In genomic region chr13:54447496-54448224, GRCm38 (mm10) we compare ENCODE assay signal across 9 mouse cellular contexts. TPM values are rescaled to one million over a fixed set of nuclear protein-coding genes. Genes with fewer than 3 reads are reported as not detected.
A peak's percentile ranks its signal among the peaks of the same experiment; 100 is the strongest.
DNase-seq lines count a peak whose midpoint lies in the region; ATAC-seq and TF ChIP-seq lines count a peak whose summit lies in the region.
"Had no signal": no experiment of that assay in that cellular context is flagged by ENCODE, and none has a peak within 500 bp of the region (broad histone marks: within the 10 kb centered on the region; RNA-seq: fewer than 3 reads in every experiment).

No protein-coding gene starts in this region.

- no peak for DNase-seq in heart, adult 8-10 months (ENCODE audit: low spot score)
- peak; percentile 89 for DNase-seq in brain, embryonic 14.5 days (ENCODE audit: low read depth)
- peak; percentile 57 to 74 for DNase-seq in kidney, postnatal 4 days
- DNase-seq in lung, postnatal 4 days = peak; percentile 50 to 59
- DNase-seq in adipocyte (ENCODE audit: low spot score) = no peak

- H3K4me3 ChIP-seq in heart, embryonic 14.5 days (ENCODE audit: control insufficient read depth in 1 of 2, insufficient read depth in 1 of 2, low read depth in 1 of 2, low read length in 2 of 2) = 0 out of 4 replicates have a peak overlapping the region, but pooled peaks of 1 of the 2 experiments have one; percentile 13
- no peak overlapping the region for H3K4me3 ChIP-seq in stomach, embryonic 14.5 days (ENCODE audit: low read depth, low read length)
- H3K4me3 ChIP-seq: limb, embryonic 15.5 days had no signal

- ATAC-seq in heart, embryonic 14.5 days (ENCODE audit: insufficient number of reproducible peaks, insufficient read depth, low FRiP score, low read depth) = no peak
- peak; percentile 55; the same call in 1 of the 2 replicates for ATAC-seq in granulocyte monocyte progenitor cell, adult 5-6 weeks (replicated peaks; ENCODE audit: poor library complexity, severe bottlenecking)
- ATAC-seq in stomach, embryonic 14.5 days (ENCODE audit: insufficient number of reproducible peaks, insufficient read depth, low FRiP score, low read depth) = peak; percentile 57; the same call in 1 of the 2 replicates

- H3K9ac ChIP-seq in heart, embryonic 14.5 days (ENCODE audit: low read length) = no peak overlapping the region
- H3K9ac ChIP-seq in stomach, embryonic 14.5 days (replicated peaks; ENCODE audit: low read depth, low read length) = no peak overlapping the region
- H3K9ac ChIP-seq: limb, embryonic 15.5 days had no signal

- no peak overlapping the region for H3K27ac ChIP-seq in heart, embryonic 14.5 days (replicated peaks in 1 of 2; ENCODE audit: control insufficient read depth in 1 of 2, insufficient read depth in 1 of 2, low read depth in 2 of 2, low read length in 2 of 2)
- 0 out of 2 replicates have a peak overlapping the region, but pooled peaks have one; percentile 21 for H3K27ac ChIP-seq in stomach, embryonic 14.5 days (ENCODE audit: low read length)
- H3K27ac ChIP-seq: limb, embryonic 15.5 days had no signal

- TF ChIP-seq CTCF in brain, embryonic 14.5 days (IDR thresholded peaks at IDR 0.05; ENCODE audit: borderline replicate concordance, extremely low read depth, insufficient read depth, insufficient read length) = peak; percentile 67; the same call in 1 of the 2 replicates

- H3K36me3 ChIP-seq in heart, embryonic 14.5 days (ENCODE audit: control insufficient read depth, insufficient read depth, low read length) = no peaks in the 10 kb centered on the region
- H3K36me3 ChIP-seq in stomach, embryonic 14.5 days (ENCODE audit: control insufficient read depth, insufficient read depth, low read length) = no peaks in the 10 kb centered on the region
- H3K36me3 ChIP-seq: limb, embryonic 15.5 days had no signal

- WGBS in heart, embryonic 14.5 days = 2% methylated on average over 14 of the region's 15 CpGs
- WGBS in stomach, embryonic 14.5 days = under 1% methylated on average over 15 of the region's 15 CpGs

- no peaks in the 10 kb centered on the region for H3K27me3 ChIP-seq in heart, embryonic 14.5 days (ENCODE audit: control insufficient read depth, insufficient read depth, low read length)
- H3K27me3 ChIP-seq in stomach, embryonic 14.5 days (ENCODE audit: control insufficient read depth, insufficient read depth, low read length) = no peaks in the 10 kb centered on the region

- H3K4me1 ChIP-seq in heart, embryonic 14.5 days (ENCODE audit: control insufficient read depth in 2 of 2, insufficient read depth in 2 of 2, low read length in 2 of 2) = peaks cover 2 to 7% of the 10 kb centered on the region in 2 experiments; a peak in 2 of 4 replicates
- H3K4me1 ChIP-seq in stomach, embryonic 14.5 days (ENCODE audit: control insufficient read depth, insufficient read depth, low read length) = peaks cover 13% of the 10 kb centered on the region; the same call in 1 of the 2 replicates

- no peaks in the 10 kb centered on the region for H3K9me3 ChIP-seq in heart, embryonic 14.5 days (ENCODE audit: control insufficient read depth, low read length)
- no peaks in the 10 kb centered on the region for H3K9me3 ChIP-seq in stomach, embryonic 14.5 days (ENCODE audit: control insufficient read depth, low read depth, low read length)
- H3K9me3 ChIP-seq: limb, embryonic 15.5 days had no signal

- TF ChIP-seq POLR2A in brain, embryonic 14.5 days (IDR thresholded peaks at IDR 0.05; ENCODE audit: borderline replicate concordance, extremely low read depth, insufficient read depth, insufficient read length, poor library complexity, severe bottlenecking) = no peak

- peak overlapping the region; percentile 36; the same call in 1 of the 2 replicates for H3K4me2 ChIP-seq in heart, embryonic 14.5 days (ENCODE audit: low read length)
- peak overlapping the region; percentile 31 for H3K4me2 ChIP-seq in stomach, embryonic 14.5 days (replicated peaks; ENCODE audit: low read depth, low read length)

RNA-seq across cellular contexts. Expression of gene Thoc3, which starts 21.0 kb away (rescaled TPM):
- 88.2 and 92.7 TPM in 2 replicates for polyA plus RNA-seq in heart, embryonic 14.5 days (2014; fragmentation: Nextera tagmentation; extraction: Ambion mirVana)
- 10 to 100 TPM; 20.5 to 23.3 (median 21.1) TPM for total RNA-seq in heart, adult 8-10 months (2022)
- 42.2 and 47.8 TPM in 2 replicates for polyA plus RNA-seq in brain, embryonic 14.5 days (2012; rRNA removed)
- 22.1 and 26.7 TPM in 2 replicates for total RNA-seq in granulocyte monocyte progenitor cell, adult 5-6 weeks (2014; fragmentation: Nextera tagmentation)
- 42.0 and 57.2 TPM in 2 replicates for total RNA-seq in granulocyte monocyte progenitor cell, adult 5-6 weeks (2017)
- polyA plus RNA-seq in stomach, embryonic 14.5 days (2014; fragmentation: Nextera tagmentation; extraction: Ambion mirVana) = 132 and 150 TPM in 2 replicates

RNA-seq across cellular contexts. Expression of gene Simc1, which starts 55.9 kb away (rescaled TPM):
- polyA plus RNA-seq in heart, embryonic 14.5 days (2014; fragmentation: Nextera tagmentation; extraction: Ambion mirVana) = 5.7 and 5.8 TPM in 2 replicates
- total RNA-seq in heart, adult 8-10 months (2022) = 1 to 10 TPM; 1.8 to 3.1 (median 2.4) TPM
- 30.3 and 36.3 TPM in 2 replicates for polyA plus RNA-seq in brain, embryonic 14.5 days (2012; rRNA removed)
- total RNA-seq in granulocyte monocyte progenitor cell, adult 5-6 weeks (2014; fragmentation: Nextera tagmentation) = 10.6 and 16.1 TPM in 2 replicates
- 6.3 and 7.5 TPM in 2 replicates for total RNA-seq in granulocyte monocyte progenitor cell, adult 5-6 weeks (2017)
- 15.6 and 16.6 TPM in 2 replicates for polyA plus RNA-seq in stomach, embryonic 14.5 days (2014; fragmentation: Nextera tagmentation; extraction: Ambion mirVana)

Comparison
In these comparisons a context has a peak if more than half of its experiments do, and no peak if none do; other contexts are left out.
1. DNase-seq: peak in brain, embryonic 14.5 days (single experiment), kidney, postnatal 4 days (2 of 2) and lung, postnatal 4 days (2 of 2); none in heart, adult 8-10 months (single experiment) and adipocyte (single experiment).